Mouse (Mus musculus) ES-E14 (cell line): ENCODE data around the gene Tgif2.

Experiments
- HCFC1 ChIP-seq: IDR thresholded peaks from 2 replicates; pipeline ENCODE4 v1.6.1; 2012; ENCODE audit warnings: low read length, inconsistent platforms, borderline replicate concordance; ENCODE audit not compliant: insufficient read depth
- MAFK ChIP-seq: IDR thresholded peaks from 2 replicates; pipeline ENCODE4 v1.6.1; 2014; ENCODE audit warnings: mild to moderate bottlenecking, low read depth, low read length, inconsistent platforms; ENCODE audit not compliant: insufficient read depth

GRCm38 (mm10) chr2:156857385-156857791, 17.6 kb downstream of the Tgif2 start:
- TF ChIP-seq HCFC1 (no peak), MAFK (no peak)
